Mouse (Mus musculus) ovary, postnatal 36 days (tissue): ENCODE measurements around the gene Nradd.

Experiments
- DNase-seq: peaks from one replicate; pipeline ENCODE4 v3.0.0; 2022; ENCODE audit warnings: low spot score, mixed read lengths

The Nradd gene

DNA sequence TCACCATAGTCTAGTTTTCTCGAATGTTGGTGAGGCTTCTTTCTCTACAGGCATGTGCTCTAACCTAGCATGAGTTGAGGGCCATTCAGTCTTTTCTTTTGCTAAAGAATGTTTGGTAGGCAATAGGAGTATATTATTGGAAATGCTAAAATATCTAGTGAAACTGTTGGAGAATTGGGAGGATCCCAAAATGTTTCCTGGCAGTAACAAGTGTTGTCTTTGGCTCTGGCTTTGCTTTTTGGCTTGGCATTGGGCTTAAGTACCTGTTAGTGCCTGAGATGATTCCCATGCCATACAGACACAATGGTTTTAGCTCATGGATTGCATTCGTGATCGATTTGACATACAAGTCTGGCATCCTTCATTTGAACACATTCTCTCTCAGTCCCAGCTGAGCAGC, 12.8 kb downstream of the Nradd start:
- DNase-seq: no peak

- no peak for DNase-seq
These were observed 40.7 kb downstream of the Nradd start for GRCm38 (mm10) chr9:110583521-110583920.

DNA sequence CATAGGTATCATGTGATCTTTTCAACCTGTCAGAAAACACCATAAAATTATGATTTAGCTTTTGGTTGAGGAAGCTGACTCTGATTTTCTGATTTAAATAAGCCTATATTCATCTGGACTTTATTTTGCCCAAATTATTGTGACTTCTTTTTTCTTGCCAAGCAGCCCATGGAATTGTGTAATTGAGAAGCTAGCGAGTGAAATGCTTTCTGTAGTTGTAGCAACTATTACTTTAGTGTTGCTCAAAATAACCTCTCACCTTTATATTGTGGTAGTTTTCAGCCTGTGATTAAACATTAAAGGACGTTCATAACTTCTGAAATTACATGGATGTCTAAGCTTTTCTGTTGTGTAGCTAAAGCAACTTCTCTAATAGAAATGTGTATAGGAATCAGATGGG, 42.1 kb downstream of the Nradd start:
- no peak for DNase-seq
